Mouse (Mus musculus) hematopoietic stem cell, adult 5-6 weeks (primary cell): ENCODE data around the gene Ddx50. TPM values are rescaled to one million over a fixed set of nuclear protein-coding genes. Genes with fewer than 3 reads are reported as not detected.
"Not testable (repeated sequence)": the region's sequence is repeated elsewhere in the genome, so short reads cannot be mapped to it uniquely, and the experiment has no call there.

Source experiments
- ATAC-seq, 2 experiments: fragments of 125-278 bp in 1 of 2; replicated peaks in 1 of 2; 2 replicates each; pipeline ENCODE4 v1.8.0; 2016 to 2017; ENCODE audit warnings: inconsistent platforms in 2 of 2, mild to moderate bottlenecking in 2 of 2, moderate number of reproducible peaks in 2 of 2, low read depth in 1 of 2, moderate TSS enrichment in 1 of 2; ENCODE audit not compliant: low FRiP score in 2 of 2, poor library complexity in 2 of 2, severe bottlenecking in 2 of 2, insufficient read depth in 1 of 2, low TSS enrichment in 1 of 2
- total RNA-seq: library from RNA; stranded (forward); fragments of 172-1452, 232-1000 nt; gene quantifications from 2 replicates; pipeline ENCODE4 v1.2.3, GENCODE M21; 2017

Ddx50 gene
- total RNA-seq, 1 experiment from 2014 or later: 112 TPM

GRCm38 (mm10) chr10:62603233-62604030 is 47.6 kb downstream of the Ddx50 start:
- ATAC-seq: no peak

GRCm38 (mm10) chr10:62602177-62603040 is 48.6 kb downstream of the Ddx50 start, which contains the start of gene Ddx21:
TSS of gene Ddx21 (minus strand) at chr10:62602281.
- ATAC-seq: peak; percentile 98

GRCm38 (mm10) chr10:62601833-62602176 is 49.2 kb downstream of the Ddx50 start:
- ATAC-seq: peak; percentile 9 to 59; a peak in 2 of 4 replicates

GRCm38 (mm10) chr10:62601053-62601791 is 49.8 kb downstream of the Ddx50 start:
- ATAC-seq: no peak

GRCm38 (mm10) chr10:62600056-62600455 is 51.0 kb downstream of the Ddx50 start:
- no peak for ATAC-seq

GRCm38 (mm10) chr10:62599311-62599710 is 51.7 kb downstream of the Ddx50 start:
- not testable (repeated sequence) for ATAC-seq

- ATAC-seq: no peak
Measured at GRCm38 (mm10) chr10:62592496-62592895, 58.5 kb downstream of the Ddx50 start.

- ATAC-seq: peak; percentile 85 to 92
Measured at GRCm38 (mm10) chr10:62590200-62590599, 60.8 kb downstream of the Ddx50 start.

- ATAC-seq: no peak
Measured at GRCm38 (mm10) chr10:62588616-62589015, 62.4 kb downstream of the Ddx50 start.

GRCm38 (mm10) chr10:62583245-62583644 is 67.8 kb downstream of the Ddx50 start:
- ATAC-seq: no peak

- no peak for ATAC-seq
Measured at GRCm38 (mm10) chr10:62582701-62583100, 68.3 kb downstream of the Ddx50 start.

GRCm38 (mm10) chr10:62582263-62582662 is 68.8 kb downstream of the Ddx50 start:
- ATAC-seq: no peak

GRCm38 (mm10) chr10:62579129-62579528 is 71.9 kb downstream of the Ddx50 start:
- not testable (repeated sequence) for ATAC-seq

- ATAC-seq: peak; percentile 98 to 99
Measured at GRCm38 (mm10) chr10:62578338-62579100, 72.5 kb downstream of the Ddx50 start, which contains the start of gene Kif1bp. TSS of gene Kif1bp (minus strand) at chr10:62578457.

GRCm38 (mm10) chr10:62577673-62578337 is 73.2 kb downstream of the Ddx50 start:
- ATAC-seq: no peak; a peak in 1 of 4 replicates

- ATAC-seq: no peak
Measured at GRCm38 (mm10) chr10:62575001-62575400, 76.0 kb downstream of the Ddx50 start.
